Mouse (Mus musculus): ENCODE results near the gene Fuk. TPM values are rescaled to one million over a fixed set of nuclear protein-coding genes. Genes with fewer than 3 reads are reported as not detected.
"Not testable (repeated sequence)": the region's sequence is repeated elsewhere in the genome, so short reads cannot be mapped to it uniquely, and the experiment has no call there.

Fuk gene
- total RNA-seq (2014; fragmentation: Nextera tagmentation) (3.9 and 4.4 TPM in 2 replicates), total RNA-seq (2017) (1.8 and 4.0 TPM in 2 replicates)

DNA sequence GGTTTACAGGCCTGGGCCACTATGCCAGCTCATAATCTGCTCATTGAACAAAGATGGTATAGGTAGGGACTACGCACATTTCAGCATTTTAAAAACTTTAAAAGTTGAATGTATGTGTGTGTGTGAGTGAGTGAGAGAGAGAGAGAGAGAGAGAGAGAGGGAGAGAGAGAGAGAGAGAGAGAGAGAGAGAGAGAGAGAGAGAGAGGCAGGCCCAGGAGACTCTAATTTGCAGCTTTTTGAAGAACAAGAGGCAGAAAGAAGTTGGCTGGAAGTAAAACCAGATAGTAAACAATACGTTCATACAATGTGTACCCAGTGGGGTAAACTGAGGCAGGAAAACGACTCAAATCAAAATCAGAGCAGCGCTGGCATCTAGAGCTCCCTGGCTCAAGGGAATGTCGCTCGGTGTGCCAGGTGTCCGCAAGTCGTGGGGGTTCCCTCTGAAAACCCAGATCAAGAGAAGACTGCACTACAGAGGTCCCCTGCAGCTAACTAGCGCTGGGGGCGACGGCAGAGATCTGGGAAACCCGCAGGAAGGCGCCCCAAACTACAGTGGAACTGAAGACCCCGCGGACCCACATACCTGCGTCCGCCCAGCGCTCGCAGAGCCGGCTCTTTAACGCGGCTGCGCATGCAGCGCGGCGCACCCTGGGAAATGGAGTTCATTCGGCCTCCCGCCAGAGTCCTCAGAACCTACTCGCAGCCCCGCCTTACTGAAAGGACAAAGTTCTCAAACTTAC lies at the start of gene Fuk:
Fuk (minus strand) TSS at position 650 of the 740 bp plus-strand sequence.
- ATAC-seq (replicated peaks; ENCODE audit: poor library complexity, severe bottlenecking): peak; percentile 91

- 0 out of 2 replicates have a peak, but pooled peaks have one; percentile 16 for ATAC-seq (replicated peaks; ENCODE audit: poor library complexity, severe bottlenecking)
Observed at GRCm38 (mm10) chr8:110950065-110950484, 47.8 kb upstream of the Fuk start.

GRCm38 (mm10) chr8:110945716-110946115 lies 43.4 kb upstream of the Fuk start:
- ATAC-seq (replicated peaks; ENCODE audit: poor library complexity, severe bottlenecking): 0 out of 2 replicates have a peak, but pooled peaks have one; percentile 4

DNA sequence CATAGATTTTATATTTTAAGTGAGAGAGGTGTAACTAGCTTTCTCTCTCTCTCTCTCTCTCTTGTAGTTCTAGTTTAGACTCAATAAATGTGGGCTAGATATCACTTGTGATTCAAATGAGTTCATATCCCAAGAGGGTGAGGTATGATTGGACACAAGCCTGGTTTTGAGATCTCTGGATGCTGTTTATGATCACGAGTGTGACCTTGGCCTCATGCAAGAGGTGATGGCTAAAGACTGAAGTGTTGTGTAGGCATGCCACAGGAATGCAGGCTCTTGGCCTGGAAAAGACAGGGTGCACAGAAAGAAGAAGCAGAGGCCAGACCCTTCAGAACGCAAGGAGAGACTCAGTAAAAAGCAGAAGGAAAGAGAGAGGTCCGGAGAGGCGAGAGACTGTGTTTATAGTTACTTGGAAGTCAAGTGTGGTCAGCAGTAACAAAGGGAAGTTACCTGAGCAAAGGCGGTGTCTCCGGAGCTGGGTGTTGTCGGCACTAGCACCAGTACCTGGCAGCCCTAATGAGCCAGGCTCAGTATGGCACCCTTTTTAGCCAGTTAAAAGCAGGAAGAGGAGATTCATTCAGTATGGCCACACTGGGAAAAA lies 42.1 kb upstream of the Fuk start:
- ATAC-seq (replicated peaks; ENCODE audit: poor library complexity, severe bottlenecking): peak; percentile 76

GRCm38 (mm10) chr8:110941453-110941948 lies 39.2 kb upstream of the Fuk start:
- no peak for ATAC-seq (replicated peaks; ENCODE audit: poor library complexity, severe bottlenecking)

GRCm38 (mm10) chr8:110940682-110941452 lies 38.6 kb upstream of the Fuk start:
- no peak for ATAC-seq (replicated peaks; ENCODE audit: poor library complexity, severe bottlenecking)

- ATAC-seq (replicated peaks; ENCODE audit: poor library complexity, severe bottlenecking): peak; percentile 87
Observed at GRCm38 (mm10) chr8:110938882-110939589, 36.7 kb upstream of the Fuk start.

DNA sequence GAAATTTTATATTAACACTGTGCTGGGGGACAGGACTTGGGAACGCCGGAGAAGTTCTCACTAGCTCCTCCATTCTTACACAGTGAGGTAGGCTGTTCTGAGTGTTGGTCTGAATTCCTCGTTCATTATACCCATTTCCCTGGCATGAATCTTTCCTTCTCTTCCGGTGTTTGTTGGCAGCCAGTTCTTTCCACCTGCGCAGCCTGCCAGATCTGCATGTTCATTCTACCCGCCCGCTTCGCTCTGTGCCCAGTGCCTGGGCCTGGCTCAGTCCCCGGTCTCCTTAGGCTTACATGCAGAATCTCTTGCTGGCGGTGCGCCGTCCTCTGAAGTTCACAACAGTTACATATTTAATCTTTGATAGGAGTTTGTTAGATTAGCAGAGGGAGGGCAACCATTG lies 33.9 kb upstream of the Fuk start:
- no peak for ATAC-seq (replicated peaks; ENCODE audit: poor library complexity, severe bottlenecking)

DNA sequence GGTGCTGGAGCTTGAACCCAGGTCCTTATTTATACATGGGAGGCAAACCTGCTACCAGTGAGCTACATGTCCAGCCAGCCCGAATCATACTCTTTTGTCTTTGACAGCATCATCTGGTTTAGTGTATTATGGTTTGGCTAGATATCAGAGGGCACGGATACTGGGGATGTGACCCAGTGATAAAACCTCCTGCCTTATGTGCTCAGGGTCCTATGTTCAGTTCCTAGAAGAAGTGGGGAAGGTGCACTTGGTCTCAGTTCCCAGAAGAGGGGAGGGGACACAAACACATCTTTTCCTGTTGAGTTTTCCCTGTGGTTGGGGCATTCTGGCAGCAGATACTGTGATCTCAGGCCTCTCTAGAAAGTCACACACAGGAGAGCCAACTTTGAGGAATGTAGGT lies 31.0 kb upstream of the Fuk start:
- ATAC-seq (replicated peaks; ENCODE audit: poor library complexity, severe bottlenecking): no peak

- no peak for ATAC-seq (replicated peaks; ENCODE audit: poor library complexity, severe bottlenecking)
Observed at GRCm38 (mm10) chr8:110932444-110932843, 30.2 kb upstream of the Fuk start.

DNA sequence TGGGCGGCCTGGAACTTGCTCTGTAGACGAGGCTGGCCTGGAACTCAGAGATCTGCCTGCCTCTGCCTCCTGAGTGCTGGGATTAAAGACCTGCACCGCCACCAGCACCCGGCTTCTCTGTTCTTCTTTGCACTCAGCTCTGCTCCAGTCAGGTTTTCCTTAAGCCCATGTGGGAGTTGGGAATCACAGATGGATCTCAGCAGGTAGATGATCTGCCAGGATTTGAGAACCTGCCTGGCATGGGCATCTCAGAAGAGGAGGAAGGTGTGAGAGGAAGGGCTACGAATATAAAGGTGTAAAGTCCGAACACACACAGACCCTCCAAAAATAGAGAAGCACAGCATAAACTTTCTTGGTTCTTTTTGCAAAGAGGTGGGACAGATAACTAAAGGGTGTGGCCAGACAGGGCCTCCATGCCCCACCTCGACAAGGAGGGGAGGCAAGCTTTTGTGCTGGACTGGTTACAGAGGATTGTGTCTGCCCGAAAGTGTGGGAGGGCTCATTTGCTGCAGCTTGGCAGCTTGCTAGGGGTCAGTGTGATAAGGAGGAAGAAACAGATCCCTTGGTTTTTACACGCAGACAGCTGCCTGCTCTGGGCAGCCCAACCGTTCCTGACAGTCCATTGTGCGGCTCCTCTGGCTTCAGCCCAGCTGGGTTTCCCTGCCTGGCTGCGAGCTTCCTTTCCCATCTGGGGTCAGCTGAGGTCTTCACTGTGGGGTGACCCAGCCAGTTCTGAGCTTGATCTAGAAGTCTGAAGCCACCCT lies 29.1 kb upstream of the Fuk start:
- ATAC-seq (replicated peaks; ENCODE audit: poor library complexity, severe bottlenecking): peak; percentile 61

DNA sequence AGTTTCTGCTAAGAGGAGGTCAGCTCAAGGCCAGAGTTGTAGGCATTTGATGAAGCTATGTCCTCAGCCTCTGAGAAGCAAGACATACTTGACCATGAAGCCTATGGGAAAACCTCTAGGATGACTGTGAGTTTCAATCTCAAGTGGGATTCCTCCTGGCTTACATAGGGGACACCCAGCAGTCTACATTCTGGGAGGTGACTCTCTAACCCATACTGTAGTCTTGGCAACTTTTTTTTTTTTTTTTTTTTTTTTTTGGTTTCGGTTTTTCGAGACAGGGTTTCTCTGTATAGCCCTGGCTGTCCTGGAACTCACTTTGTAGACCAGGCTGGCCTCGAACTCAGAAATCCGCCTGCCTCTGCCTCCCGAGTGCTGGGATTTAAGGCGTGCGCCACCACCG lies 27.4 kb upstream of the Fuk start:
- not testable (repeated sequence) for ATAC-seq (replicated peaks; ENCODE audit: poor library complexity, severe bottlenecking)

- peak; percentile 11; the same call in 1 of the 2 replicates for ATAC-seq (replicated peaks; ENCODE audit: poor library complexity, severe bottlenecking)
Observed at GRCm38 (mm10) chr8:110929066-110929465, 26.8 kb upstream of the Fuk start.

GRCm38 (mm10) chr8:110928435-110928834 lies 26.1 kb upstream of the Fuk start:
- no peak for ATAC-seq (replicated peaks; ENCODE audit: poor library complexity, severe bottlenecking)

- no peak for ATAC-seq (replicated peaks; ENCODE audit: poor library complexity, severe bottlenecking)
Observed at GRCm38 (mm10) chr8:110926690-110927089, 24.4 kb upstream of the Fuk start.

DNA sequence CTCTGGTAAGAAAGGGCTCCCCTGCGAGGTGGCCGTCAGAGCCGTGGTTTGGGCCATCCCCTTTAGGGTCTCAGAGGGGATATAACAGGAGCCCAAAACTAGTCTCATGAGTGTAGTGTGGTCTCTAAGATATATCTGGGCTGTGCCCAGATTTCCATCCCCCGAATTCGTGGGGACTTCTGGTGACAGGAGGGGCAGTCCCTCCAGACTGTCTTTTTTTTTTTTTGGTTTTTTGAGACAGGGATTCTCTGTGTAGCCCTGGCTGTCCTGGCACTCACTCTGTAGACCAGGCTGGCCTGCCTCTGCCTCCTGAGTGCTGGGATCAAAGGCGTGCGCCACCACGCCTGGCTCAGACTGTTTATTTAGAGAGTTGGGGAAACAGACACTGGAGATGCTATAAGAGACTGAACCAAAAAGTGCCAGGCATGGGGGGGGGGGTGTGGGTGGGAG lies 23.4 kb upstream of the Fuk start:
- ATAC-seq (replicated peaks; ENCODE audit: poor library complexity, severe bottlenecking): no peak

DNA sequence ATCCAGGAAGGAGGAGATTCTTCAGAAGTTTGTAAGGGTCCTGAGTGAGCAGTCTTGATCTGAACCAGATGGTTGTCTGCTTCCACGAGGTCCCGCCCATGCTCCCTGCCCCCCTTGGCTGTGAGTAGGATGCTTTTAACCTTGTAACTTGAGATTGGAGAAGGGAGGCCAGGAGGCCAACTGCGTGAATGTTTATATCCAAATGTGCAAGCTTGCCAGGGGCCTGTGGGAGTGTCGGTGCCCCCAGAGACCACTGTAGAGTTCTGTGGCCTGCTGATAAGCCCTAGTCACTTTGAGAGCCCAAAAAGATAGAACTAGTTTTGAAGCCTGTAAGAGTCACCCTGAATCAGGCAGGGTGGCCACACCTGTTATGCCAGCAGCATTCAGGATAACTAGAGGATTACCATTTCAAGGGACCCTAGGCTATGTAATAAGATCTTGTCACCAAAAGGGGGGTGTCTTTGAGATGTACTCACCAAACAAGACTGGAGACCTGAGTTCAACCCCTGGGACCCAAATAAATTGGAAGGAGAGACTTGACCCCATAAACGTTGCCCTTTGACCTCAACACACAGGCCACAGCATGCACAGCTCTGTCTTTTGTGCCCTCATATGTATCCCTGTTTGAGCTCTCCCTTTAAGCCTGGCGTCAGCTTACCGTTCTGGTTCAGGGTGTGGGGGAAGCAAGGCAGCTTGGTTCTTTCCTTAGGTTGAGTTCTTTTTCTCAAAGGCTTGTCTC lies 19.4 kb upstream of the Fuk start:
- ATAC-seq (replicated peaks; ENCODE audit: poor library complexity, severe bottlenecking): no peak

GRCm38 (mm10) chr8:110920773-110921277 lies 18.5 kb upstream of the Fuk start:
- no peak for ATAC-seq (replicated peaks; ENCODE audit: poor library complexity, severe bottlenecking)

Measured in granulocyte monocyte progenitor cell, adult 5-6 weeks (primary cell).